Mouse (Mus musculus): Measurements from ENCODE around the gene Tnr.

DNA sequence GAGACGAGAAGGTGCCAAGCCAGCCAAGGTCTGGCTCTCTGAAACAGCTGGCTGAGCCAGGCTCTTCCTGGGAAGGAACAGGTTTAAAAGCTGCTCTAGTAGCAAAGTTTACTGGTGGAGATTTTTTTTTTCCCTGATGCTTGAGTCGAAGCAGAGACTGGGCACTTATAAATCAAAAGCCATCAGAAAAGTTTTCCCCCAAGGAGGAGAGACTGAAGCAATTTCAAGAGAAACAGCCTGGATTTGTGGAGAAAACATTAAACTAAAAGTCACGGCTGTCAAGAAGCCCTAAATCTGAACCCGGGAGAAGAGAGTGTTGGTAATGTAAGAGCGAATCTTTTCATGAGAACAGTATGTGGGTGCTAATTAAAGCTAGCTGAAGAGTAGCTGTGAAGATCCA is 319.3 kb downstream of the Tnr start:
- TF ChIP-seq POLR2A (IDR thresholded peaks at IDR 0.05; ENCODE audit: insufficient read depth, low read depth, low read length) (no peak), CTCF (IDR thresholded peaks at IDR 0.05; ENCODE audit: insufficient read depth, low read depth, low read length) (no peak)
